In the genomic region with DNA sequence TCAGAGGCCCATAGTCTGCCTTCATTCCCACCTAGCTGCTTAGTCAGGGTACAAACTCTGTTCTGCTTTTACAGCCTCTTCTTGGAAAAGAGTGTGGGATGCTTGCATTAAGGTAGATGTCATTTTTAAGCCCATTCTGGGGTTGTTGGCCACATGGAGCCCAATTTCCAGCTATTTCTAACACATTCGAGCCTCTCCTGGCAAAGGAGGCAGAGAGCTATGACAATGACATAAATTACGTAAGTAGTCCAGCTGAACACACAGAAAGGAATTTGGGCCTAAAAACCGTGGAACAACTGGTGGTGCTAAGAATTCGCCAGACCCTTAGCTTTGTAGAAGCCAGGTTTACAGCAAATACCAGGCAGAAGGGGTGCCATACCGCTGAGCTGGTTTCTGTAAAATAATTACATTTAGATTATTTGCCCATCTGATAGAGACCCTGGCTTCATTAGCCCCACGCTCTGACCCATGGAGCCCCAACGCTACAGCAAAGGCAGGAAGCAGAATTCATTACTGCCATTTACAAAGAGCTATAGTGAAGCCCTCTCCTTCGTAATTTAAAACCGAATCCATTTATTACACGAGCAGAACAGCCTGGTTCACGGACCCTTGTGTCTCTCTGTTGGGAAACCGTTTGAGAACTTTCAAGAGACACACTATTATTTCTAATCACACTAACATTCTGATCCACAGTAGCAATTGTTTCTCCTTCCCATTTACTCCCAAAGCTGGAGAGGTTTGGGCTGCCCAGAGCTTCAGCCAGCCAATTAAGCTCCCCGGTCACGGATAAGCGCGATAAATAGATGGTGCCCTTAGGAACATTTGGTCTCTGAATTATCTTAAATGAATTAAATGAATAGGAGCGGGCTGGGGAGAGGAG, we compare ENCODE assay signal across 13 mouse cellular contexts. TPM values are rescaled to one million over a fixed set of nuclear protein-coding genes. Genes with fewer than 3 reads are reported as not detected.
DNase-seq lines count a peak whose midpoint lies in the region; ATAC-seq and TF ChIP-seq lines count a peak whose summit lies in the region.
"Had no signal": no experiment of that assay in that cellular context is flagged by ENCODE, and none has a peak within 500 bp of the region (broad histone marks: within the 10 kb centered on the region; RNA-seq: fewer than 3 reads in every experiment).

No protein-coding gene starts in this region.

- TF ChIP-seq CTCF in brain, embryonic 14.5 days (IDR thresholded peaks at IDR 0.05; ENCODE audit: borderline replicate concordance, extremely low read depth, insufficient read depth, insufficient read length): no peak
- no peak for TF ChIP-seq CTCF in thymus, adult 2 months (IDR thresholded peaks at IDR 0.05; ENCODE audit: borderline replicate concordance, control insufficient read depth, extremely low read depth, insufficient read depth, low read length, poor library complexity)

- H3K27ac ChIP-seq in heart, embryonic 10.5 days: peak overlapping the region; percentile 52; the same call in 1 of the 2 replicates
- H3K27ac ChIP-seq in hindbrain, embryonic 11.5 days (ENCODE audit: low read depth, low read length): peak overlapping the region; percentile 80
- peak overlapping the region; percentile 82 for H3K27ac ChIP-seq in midbrain, embryonic 13.5 days
- no peak overlapping the region for H3K27ac ChIP-seq in thymus, adult 2 months (ENCODE audit: control insufficient read depth, insufficient read depth, low read length)

- H3K9me3 ChIP-seq in heart, embryonic 10.5 days: no peaks in the 10 kb centered on the region
- H3K9me3 ChIP-seq in hindbrain, embryonic 11.5 days (ENCODE audit: control insufficient read depth, low read length): no peaks in the 10 kb centered on the region
- H3K9me3 ChIP-seq in midbrain, embryonic 13.5 days: no peaks in the 10 kb centered on the region

- no peak overlapping the region for H3K4me2 ChIP-seq in hindbrain, embryonic 11.5 days (replicated peaks; ENCODE audit: low read depth, low read length)
- 0 out of 2 replicates have a peak overlapping the region, but pooled peaks have one; percentile 9 for H3K4me2 ChIP-seq in midbrain, embryonic 13.5 days (replicated peaks)

- no peak for TF ChIP-seq POLR2A in brain, embryonic 14.5 days (IDR thresholded peaks at IDR 0.05; ENCODE audit: borderline replicate concordance, extremely low read depth, insufficient read depth, insufficient read length, poor library complexity, severe bottlenecking)
- TF ChIP-seq POLR2A in thymus, adult 2 months (IDR thresholded peaks at IDR 0.05; ENCODE audit: control insufficient read depth, extremely low read depth, insufficient read depth, low read length, poor library complexity): no peak

- no peaks in the 10 kb centered on the region for H3K27me3 ChIP-seq in heart, embryonic 10.5 days (ENCODE audit: insufficient read depth, poor library complexity, severe bottlenecking)
- H3K27me3 ChIP-seq in hindbrain, embryonic 11.5 days (ENCODE audit: control insufficient read depth, insufficient read depth, low read length): no peaks in the 10 kb centered on the region
- H3K27me3 ChIP-seq in midbrain, embryonic 13.5 days: no peaks in the 10 kb centered on the region
- H3K27me3 ChIP-seq in thymus, adult 2 months (ENCODE audit: control insufficient read depth, insufficient read depth, low read length): no peaks in the 10 kb centered on the region
- H3K27me3 ChIP-seq: Patski had no signal

- DNase-seq in heart, embryonic 10.5 days (ENCODE audit: low spot score): no peak
- DNase-seq in heart, postnatal 4 days: no peak
- peak; percentile 89 for DNase-seq in brain, embryonic 14.5 days (ENCODE audit: low read depth)
- peak; percentile 38 for DNase-seq in hindbrain, embryonic 11.5 days (ENCODE audit: low spot score)
- no peak for DNase-seq in gastrocnemius, postnatal 36 days
- no peak for DNase-seq in thymus, adult 2 months
- DNase-seq in right cerebral cortex, postnatal 25 days: no peak
- DNase-seq: adrenal gland, postnatal 14 days had no signal

- no peak overlapping the region for H3K9ac ChIP-seq in hindbrain, embryonic 11.5 days (ENCODE audit: low read depth, low read length)
- H3K9ac ChIP-seq in midbrain, embryonic 13.5 days (replicated peaks): no peak overlapping the region

- no peaks in the 10 kb centered on the region for H3K36me3 ChIP-seq in heart, embryonic 10.5 days
- H3K36me3 ChIP-seq in hindbrain, embryonic 11.5 days (ENCODE audit: control insufficient read depth, insufficient read depth, low read length): no peaks in the 10 kb centered on the region
- H3K36me3 ChIP-seq in midbrain, embryonic 13.5 days: no peaks in the 10 kb centered on the region
- no peaks in the 10 kb centered on the region for H3K36me3 ChIP-seq in thymus, adult 2 months (ENCODE audit: control insufficient read depth, insufficient read depth, low read length)

- 77% methylated on average over 17 of the region's 17 CpGs for WGBS in heart, embryonic 10.5 days
- 48% methylated on average over 17 of the region's 17 CpGs for WGBS in hindbrain, embryonic 11.5 days
- 34% methylated on average over 17 of the region's 17 CpGs for WGBS in midbrain, embryonic 13.5 days
- 95% methylated on average over 17 of the region's 17 CpGs for WGBS in thymus, adult 2 months

- no peak overlapping the region for H3K4me3 ChIP-seq in heart, embryonic 10.5 days
- no peak overlapping the region for H3K4me3 ChIP-seq in hindbrain, embryonic 11.5 days (ENCODE audit: low read depth, low read length)
- no peak overlapping the region for H3K4me3 ChIP-seq in midbrain, embryonic 13.5 days (replicated peaks)
- H3K4me3 ChIP-seq in thymus, adult 2 months (ENCODE audit: control insufficient read depth, insufficient read depth, low read length): no peak overlapping the region

- intact Hi-C loops in gastrocnemius, postnatal 36 days (cut with DNase I): no loop called here

- H3K4me1 ChIP-seq in heart, embryonic 10.5 days: peaks cover 7% of the 10 kb centered on the region
- peaks cover 8% of the 10 kb centered on the region; the same call in 1 of the 2 replicates for H3K4me1 ChIP-seq in hindbrain, embryonic 11.5 days (replicated peaks; ENCODE audit: control insufficient read depth, insufficient read depth, low read length)
- H3K4me1 ChIP-seq in midbrain, embryonic 13.5 days (replicated peaks): peaks cover 24% of the 10 kb centered on the region
- H3K4me1 ChIP-seq in thymus, adult 2 months (replicated peaks; ENCODE audit: control insufficient read depth, insufficient read depth, low read length): no peaks in the 10 kb centered on the region

- peak; percentile 64; the same call in 1 of the 2 replicates for ATAC-seq in hindbrain, embryonic 11.5 days (ENCODE audit: low FRiP score)
- peak; percentile 75 for ATAC-seq in midbrain, embryonic 13.5 days
- ATAC-seq: Patski had no signal

RNA-seq across cellular contexts. Expression of a gene that starts 12.0 kb away (rescaled TPM):
- 1.2 and 1.7 TPM in 2 replicates for polyA plus RNA-seq in heart, embryonic 10.5 days (2016; fragmentation: Nextera tagmentation; extraction: Ambion mirVana)
- total RNA-seq in heart, postnatal 4 days (2021): under 1 TPM; 0.16 to 0.19 TPM
- polyA plus RNA-seq in brain, embryonic 14.5 days (2012; rRNA removed): 2.5 and 3.3 TPM in 2 replicates
- polyA plus RNA-seq in hindbrain, embryonic 11.5 days (2014; fragmentation: Nextera tagmentation; extraction: Ambion mirVana): 3.5 and 3.9 TPM in 2 replicates
- polyA plus RNA-seq in midbrain, embryonic 13.5 days (2015; fragmentation: Nextera tagmentation; extraction: Ambion mirVana): 2.4 and 2.5 TPM in 2 replicates
- not detected for total RNA-seq in gastrocnemius, postnatal 36 days (2021)
- 0.11 and 0.17 TPM in 2 replicates for polyA plus RNA-seq in thymus, adult 2 months (2012; rRNA removed)
- total RNA-seq: common myeloid progenitor, adult 5-6 weeks; gastrocnemius, adult 18-20 months; heart, postnatal 25 days had no signal
- polyA plus RNA-seq: Patski had no signal

RNA-seq across cellular contexts. Expression of a gene that starts 30.6 kb away (rescaled TPM):
- polyA plus RNA-seq in heart, embryonic 10.5 days (2016; fragmentation: Nextera tagmentation; extraction: Ambion mirVana): 0.97 and 2.1 TPM in 2 replicates
- total RNA-seq in heart, postnatal 4 days (2021): under 1 TPM; 0.20 to 0.38 TPM
- 0.04 and 0.14 TPM in 2 replicates for polyA plus RNA-seq in brain, embryonic 14.5 days (2012; rRNA removed)
- polyA plus RNA-seq in hindbrain, embryonic 11.5 days (2014; fragmentation: Nextera tagmentation; extraction: Ambion mirVana): 0.15 TPM in 1 of 2 replicates, not detected in the other
- polyA plus RNA-seq in midbrain, embryonic 13.5 days (2015; fragmentation: Nextera tagmentation; extraction: Ambion mirVana): 0.10 TPM in 1 of 2 replicates, not detected in the other
- total RNA-seq in gastrocnemius, postnatal 36 days (2021): not detected
- polyA plus RNA-seq in thymus, adult 2 months (2012; rRNA removed): 0.10 TPM in 1 of 2 replicates, not detected in the other
- total RNA-seq: adrenal gland, postnatal 14 days; common myeloid progenitor, adult 5-6 weeks; gastrocnemius, adult 18-20 months; heart, postnatal 25 days had no signal

RNA-seq across cellular contexts. Expression of a gene that starts 38.8 kb away (rescaled TPM):
- 17.8 and 29.1 TPM in 2 replicates for polyA plus RNA-seq in heart, embryonic 10.5 days (2016; fragmentation: Nextera tagmentation; extraction: Ambion mirVana)
- total RNA-seq in heart, postnatal 4 days (2021): 1 to 10 TPM; 1.2 to 1.4 TPM
- polyA plus RNA-seq in brain, embryonic 14.5 days (2012; rRNA removed): 3.4 and 4.1 TPM in 2 replicates
- polyA plus RNA-seq in hindbrain, embryonic 11.5 days (2014; fragmentation: Nextera tagmentation; extraction: Ambion mirVana): 6.8 and 9.4 TPM in 2 replicates
- polyA plus RNA-seq in midbrain, embryonic 13.5 days (2015; fragmentation: Nextera tagmentation; extraction: Ambion mirVana): 7.1 and 8.5 TPM in 2 replicates
- total RNA-seq in gastrocnemius, postnatal 36 days (2021): not detected
- not detected in 2 replicates for polyA plus RNA-seq in thymus, adult 2 months (2012; rRNA removed)
- total RNA-seq: common myeloid progenitor, adult 5-6 weeks; gastrocnemius, adult 18-20 months; heart, postnatal 25 days had no signal
- polyA plus RNA-seq: Patski had no signal

RNA-seq across cellular contexts. Expression of a gene that starts 58.8 kb away (rescaled TPM):
- polyA plus RNA-seq in heart, embryonic 10.5 days (2016; fragmentation: Nextera tagmentation; extraction: Ambion mirVana): 3.9 and 4.3 TPM in 2 replicates
- 1 to 10 TPM; 3.4 to 3.7 TPM for total RNA-seq in heart, postnatal 4 days (2021)
- polyA plus RNA-seq in brain, embryonic 14.5 days (2012; rRNA removed): 0.68 and 1.0 TPM in 2 replicates
- 0.11 and 0.28 TPM in 2 replicates for polyA plus RNA-seq in hindbrain, embryonic 11.5 days (2014; fragmentation: Nextera tagmentation; extraction: Ambion mirVana)
- 0.63 and 0.79 TPM in 2 replicates for polyA plus RNA-seq in midbrain, embryonic 13.5 days (2015; fragmentation: Nextera tagmentation; extraction: Ambion mirVana)
- total RNA-seq in gastrocnemius, postnatal 36 days (2021): not detected
- polyA plus RNA-seq in thymus, adult 2 months (2012; rRNA removed): not detected in 2 replicates
- total RNA-seq: common myeloid progenitor, adult 5-6 weeks; gastrocnemius, adult 18-20 months had no signal
- polyA plus RNA-seq: Patski had no signal

Comparison
In these comparisons a context has a peak if more than half of its experiments do, and no peak if none do; other contexts are left out.
1. DNase-seq: peak in brain, embryonic 14.5 days (single experiment) and hindbrain, embryonic 11.5 days (single experiment); none in heart, embryonic 10.5 days (single experiment), heart, postnatal 4 days (single experiment), gastrocnemius, postnatal 36 days (0 of 2), thymus, adult 2 months (single experiment) and right cerebral cortex, postnatal 25 days (single experiment).